Mouse (Mus musculus) stomach, embryonic 14.5 days (tissue): ENCODE measurements around the gene 1110008P14Rik. TPM values are rescaled to one million over a fixed set of nuclear protein-coding genes. Genes with fewer than 3 reads are reported as not detected.

Experiments
- ATAC-seq: fragments of 200-750 bp; cut with Nextera tagmentation; 2 replicates; pipeline ENCODE4 v1.8.0; 2017; ENCODE audit warnings: low read depth, moderate TSS enrichment; ENCODE audit not compliant: insufficient number of reproducible peaks, insufficient read depth, low FRiP score
- H3K27ac ChIP-seq: fragments of 300-500 bp; sonication (generic); 2 replicates; pipeline ENCODE4 v1.5.1; 2014; ENCODE audit warnings: mild to moderate bottlenecking, low read length, moderate library complexity, mixed read lengths
- H3K27me3 ChIP-seq: fragments of 300-500 bp; sonication (generic); 2 replicates; pipeline ENCODE4 v1.6.1; 2014; ENCODE audit warnings: low read length, control low read depth, mixed read lengths; ENCODE audit not compliant: control insufficient read depth, insufficient read depth
- H3K36me3 ChIP-seq: fragments of 300-500 bp; sonication (generic); 2 replicates; pipeline ENCODE4 v1.6.1; 2014; ENCODE audit warnings: mild to moderate bottlenecking, control low read depth, low read length, moderate library complexity, mixed read lengths; ENCODE audit not compliant: control insufficient read depth, insufficient read depth
- H3K4me1 ChIP-seq: fragments of 300-500 bp; sonication (generic); 2 replicates; pipeline ENCODE4 v1.6.1; 2014; ENCODE audit warnings: low read length, control low read depth, mixed read lengths; ENCODE audit not compliant: control insufficient read depth, insufficient read depth
- H3K4me2 ChIP-seq: fragments of 300-500 bp; sonication (generic); replicated peaks from 2 replicates; pipeline ENCODE4 v1.6.1; 2014; ENCODE audit warnings: low read depth, low read length, control low read depth
- H3K4me3 ChIP-seq: fragments of 300-500 bp; sonication (generic); 2 replicates; pipeline ENCODE4 v1.5.1; 2014; ENCODE audit warnings: low read depth, low read length, control low read depth
- H3K9ac ChIP-seq: fragments of 300-500 bp; sonication (generic); replicated peaks from 2 replicates; pipeline ENCODE4 v1.6.1; 2014; ENCODE audit warnings: low read depth, mild to moderate bottlenecking, control low read depth, low read length, moderate library complexity, mixed read lengths
- H3K9me3 ChIP-seq: fragments of 300-500 bp; sonication (generic); 2 replicates; pipeline ENCODE4 v1.6.1; 2016; ENCODE audit warnings: low read depth, low read length, control low read depth; ENCODE audit not compliant: control insufficient read depth
- WGBS: fragments of 180-500 bp; shearing (Covaris S2); extraction: QIAGEN DNeasy Blood & Tissue Kit; methylation state at CpG from one replicate; pipeline ENCODE4 v1.1.7; 2014; 5-methylcytosine and 5-hydroxymethylcytosine counted together
- polyA plus RNA-seq: library from polyadenylated mRNA; unstranded; fragments of >200 nt; fragmentation: Nextera tagmentation; extraction: Ambion mirVana; gene quantifications from 2 replicates; pipeline ENCODE4 v1.2.1, GENCODE M21; 2014

1110008P14Rik gene
- polyA plus RNA-seq, 1 experiment from 2014 or later = 46.3 TPM

- no peaks in the 10 kb centered on the region for H3K27me3 ChIP-seq
- H3K9ac ChIP-seq = peak overlapping the region; percentile 70
- peaks cover 6% of the 10 kb centered on the region; the same call in 1 of the 2 replicates for H3K4me1 ChIP-seq
- peak; percentile 94 for ATAC-seq
- peak overlapping the region; percentile 84 for H3K27ac ChIP-seq
- peak overlapping the region; percentile 80 for H3K4me3 ChIP-seq
- H3K9me3 ChIP-seq = no peaks in the 10 kb centered on the region
- H3K36me3 ChIP-seq = peaks cover 5% of the 10 kb centered on the region; the same call in 1 of the 2 replicates
- WGBS = under 1% methylated on average over 59 of the region's 59 CpGs
- H3K4me2 ChIP-seq = peak overlapping the region; percentile 95
Observed at GRCm38 (mm10) chr2:32395946-32396621, 14.3 kb upstream of the 1110008P14Rik start.

GRCm38 (mm10) chr2:32395484-32395945, 13.8 kb upstream of the 1110008P14Rik start, which contains the start of gene Ptges2:
Ptges2 (plus strand) TSS chr2:32395896.
- peak within 1 kb of the TSS; percentile 80 for H3K4me3 ChIP-seq
- H3K4me1 ChIP-seq = peaks cover 6% of the 10 kb centered on the region; the same call in 1 of the 2 replicates
- H3K27me3 ChIP-seq = no peaks in the 10 kb centered on the region
- no peaks in the 10 kb centered on the region for H3K36me3 ChIP-seq
- ATAC-seq = peak; percentile 85
- peak within 1 kb of the TSS; percentile 84 for H3K27ac ChIP-seq
- H3K4me2 ChIP-seq = peak within 1 kb of the TSS; percentile 95
- WGBS = under 1% methylated on average over 31 of the region's 31 CpGs
- H3K9me3 ChIP-seq = no peaks in the 10 kb centered on the region
- H3K9ac ChIP-seq = peak within 1 kb of the TSS; percentile 70

- Histone ChIP-seq H3K36me3 (no peaks in the 10 kb centered on the region), H3K9me3 (no peaks in the 10 kb centered on the region), H3K27ac (peak overlapping the region; percentile 84), H3K4me1 (peaks cover 6% of the 10 kb centered on the region; the same call in 1 of the 2 replicates), H3K4me2 (peak overlapping the region; percentile 95), H3K4me3 (peak overlapping the region; percentile 80), H3K27me3 (no peaks in the 10 kb centered on the region), H3K9ac (peak overlapping the region; percentile 70; the same call in 1 of the 2 replicates)
- no peak for ATAC-seq
- 2% methylated on average over 8 of the region's 8 CpGs for WGBS
Observed at GRCm38 (mm10) chr2:32394973-32395372, 13.2 kb upstream of the 1110008P14Rik start.

GRCm38 (mm10) chr2:32392063-32392462, 10.3 kb upstream of the 1110008P14Rik start:
- 76% methylated on average over 5 of the region's 5 CpGs for WGBS
- ATAC-seq = no peak
- H3K9ac ChIP-seq = no peak overlapping the region
- H3K9me3 ChIP-seq = no peaks in the 10 kb centered on the region
- H3K4me3 ChIP-seq = no peak overlapping the region
- no peak overlapping the region for H3K4me2 ChIP-seq
- no peak overlapping the region for H3K27ac ChIP-seq
- no peaks in the 10 kb centered on the region for H3K36me3 ChIP-seq
- H3K27me3 ChIP-seq = no peaks in the 10 kb centered on the region
- H3K4me1 ChIP-seq = peaks cover 4% of the 10 kb centered on the region; the same call in 1 of the 2 replicates

- no peaks in the 10 kb centered on the region for H3K36me3 ChIP-seq
- H3K27ac ChIP-seq = no peak overlapping the region
- ATAC-seq = no peak
- no peaks in the 10 kb centered on the region for H3K9me3 ChIP-seq
- no peak overlapping the region for H3K4me3 ChIP-seq
- H3K9ac ChIP-seq = no peak overlapping the region
- no peaks in the 10 kb centered on the region for H3K27me3 ChIP-seq
- H3K4me2 ChIP-seq = no peak overlapping the region
- 61% methylated on average over 8 of the region's 8 CpGs for WGBS
- H3K4me1 ChIP-seq = no peaks in the 10 kb centered on the region
Observed at GRCm38 (mm10) chr2:32390871-32391270, 9.1 kb upstream of the 1110008P14Rik start.

- Histone ChIP-seq H3K4me1 (no peaks in the 10 kb centered on the region), H3K27ac (no peak overlapping the region), H3K9me3 (no peaks in the 10 kb centered on the region), H3K9ac (no peak overlapping the region), H3K36me3 (no peaks in the 10 kb centered on the region), H3K27me3 (no peaks in the 10 kb centered on the region), H3K4me2 (no peak overlapping the region), H3K4me3 (no peak overlapping the region)
- ATAC-seq = no peak
- 79% methylated on average over 2 of the region's 2 CpGs for WGBS
Observed at GRCm38 (mm10) chr2:32389157-32389556, 7.4 kb upstream of the 1110008P14Rik start.

GRCm38 (mm10) chr2:32387706-32388490, 6.2 kb upstream of the 1110008P14Rik start, which contains the start of gene Lcn2:
Lcn2 (minus strand) TSS chr2:32388252.
- WGBS = 67% methylated on average over 5 of the region's 5 CpGs
- H3K4me3 ChIP-seq = no peak within 1 kb of the TSS
- H3K9ac ChIP-seq = no peak within 1 kb of the TSS
- no peaks in the 10 kb centered on the region for H3K27me3 ChIP-seq
- H3K36me3 ChIP-seq = no peaks in the 10 kb centered on the region
- ATAC-seq = no peak
- H3K4me1 ChIP-seq = no peaks in the 10 kb centered on the region
- H3K27ac ChIP-seq = no peak within 1 kb of the TSS
- H3K4me2 ChIP-seq = no peak within 1 kb of the TSS
- H3K9me3 ChIP-seq = no peaks in the 10 kb centered on the region

- Histone ChIP-seq H3K4me2 (no peak overlapping the region), H3K9me3 (no peaks in the 10 kb centered on the region), H3K9ac (no peak overlapping the region), H3K4me1 (peaks cover 4% of the 10 kb centered on the region; the same call in 1 of the 2 replicates), H3K36me3 (peaks cover 10% of the 10 kb centered on the region), H3K4me3 (no peak overlapping the region), H3K27ac (no peak overlapping the region), H3K27me3 (no peaks in the 10 kb centered on the region)
- 82% methylated on average over 2 of the region's 2 CpGs for WGBS
- no peak for ATAC-seq
Observed at GRCm38 (mm10) chr2:32382689-32383088, 951 bp upstream of the 1110008P14Rik start.
